Mouse (Mus musculus) forebrain, embryonic 16.5 days (tissue): ENCODE measurements around the gene Itga9. TPM values are rescaled to one million over a fixed set of nuclear protein-coding genes. Genes with fewer than 3 reads are reported as not detected.

ENCODE experiments used
- ATAC-seq: fragments of 200-750 bp; cut with Nextera tagmentation; 2 replicates; pipeline ENCODE4 v1.8.0; 2017; ENCODE audit warnings: mild to moderate bottlenecking, moderate library complexity
- H3K27ac ChIP-seq: fragments of 300-500 bp; sonication (generic); 2 replicates; pipeline ENCODE4 v1.5.1; 2014; ENCODE audit warnings: low read length, control low read depth
- H3K27me3 ChIP-seq: fragments of 300-500 bp; sonication (generic); replicated peaks from 2 replicates; pipeline ENCODE4 v1.6.1; 2014; ENCODE audit warnings: low read length; ENCODE audit not compliant: control insufficient read depth, insufficient read depth
- H3K36me3 ChIP-seq: fragments of 300-500 bp; sonication (generic); 2 replicates; pipeline ENCODE4 v1.6.1; 2014; ENCODE audit not compliant: control insufficient read depth, insufficient read depth
- H3K4me1 ChIP-seq: fragments of 300-500 bp; sonication (generic); replicated peaks from 2 replicates; pipeline ENCODE4 v1.6.1; 2014; ENCODE audit warnings: low read length; ENCODE audit not compliant: control insufficient read depth, insufficient read depth
- H3K4me2 ChIP-seq: fragments of 300-500 bp; sonication (generic); 2 replicates; pipeline ENCODE4 v1.6.1; 2014; ENCODE audit warnings: mild to moderate bottlenecking, low read length, control low read depth
- H3K4me3 ChIP-seq: fragments of 300-500 bp; sonication (generic); replicated peaks from 2 replicates; pipeline ENCODE4 v1.5.1; 2014; ENCODE audit warnings: mild to moderate bottlenecking, low read length, control low read depth
- H3K9ac ChIP-seq: fragments of 300-500 bp; sonication (generic); replicated peaks from 2 replicates; pipeline ENCODE4 v1.6.1; 2014; ENCODE audit warnings: low read depth, low read length, control low read depth
- H3K9me3 ChIP-seq: fragments of 300-500 bp; sonication (generic); 2 replicates; pipeline ENCODE4 v1.6.1; 2016; ENCODE audit warnings: low read length; ENCODE audit not compliant: control insufficient read depth
- WGBS: fragments of 180-500 bp; shearing (Covaris S2); extraction: QIAGEN DNeasy Blood & Tissue Kit; methylation state at CpG from one replicate; pipeline ENCODE4 v1.1.7; 2014; 5-methylcytosine and 5-hydroxymethylcytosine counted together
- polyA plus RNA-seq: library from polyadenylated mRNA; unstranded; fragments of >200 nt; fragmentation: Nextera tagmentation; extraction: Ambion mirVana; gene quantifications from 2 replicates; pipeline ENCODE4 v1.2.1, GENCODE M21; 2015

Gene Itga9
- polyA plus RNA-seq, 1 experiment from 2014 or later = 1.2 TPM

DNA sequence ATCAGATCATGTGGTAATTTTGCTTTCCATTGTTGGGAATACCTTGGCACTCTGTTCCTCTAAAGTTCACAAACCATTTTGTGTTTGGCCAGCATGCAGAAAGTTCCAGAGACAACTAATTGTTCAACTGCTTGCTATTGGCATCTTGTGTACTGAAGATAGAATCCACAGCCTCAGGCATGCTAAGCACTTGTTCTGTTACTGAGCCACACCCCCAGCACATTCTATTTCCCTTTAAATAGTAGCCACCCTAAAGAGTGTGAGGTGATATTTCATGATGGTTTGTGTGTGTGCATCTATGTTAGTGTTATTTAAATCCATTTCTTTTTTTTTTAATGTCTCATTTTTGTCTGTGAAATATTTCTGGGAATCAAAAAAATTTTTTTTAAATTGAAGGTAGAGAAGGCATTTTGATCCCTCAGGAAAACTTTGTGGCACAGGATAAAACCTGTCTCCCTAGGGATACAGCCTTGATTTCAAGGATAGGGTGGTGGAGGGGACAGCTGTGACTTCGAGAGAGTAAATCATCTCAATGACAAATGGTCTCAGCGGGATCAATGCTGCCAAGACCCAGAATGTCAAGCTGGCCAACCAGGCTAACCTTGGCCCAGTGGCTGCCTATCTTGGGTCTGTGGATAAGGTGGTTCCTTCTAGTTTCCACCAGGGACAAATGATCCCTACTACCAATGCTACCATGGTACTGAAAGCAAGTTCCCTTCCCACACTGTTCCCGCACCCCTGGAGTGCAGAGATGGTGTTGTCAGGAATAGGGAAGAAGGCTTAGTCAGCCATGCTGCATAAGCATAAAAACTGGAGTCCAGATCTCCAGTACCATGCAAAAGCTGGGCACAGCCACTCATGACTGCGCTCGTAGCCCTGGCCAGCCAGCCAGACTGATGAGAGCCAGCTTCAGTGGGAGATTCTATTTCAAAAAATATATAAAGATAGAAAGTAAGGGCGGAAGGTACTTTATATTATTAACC is 25.6 kb downstream of the Itga9 start:
- H3K27me3 ChIP-seq = no peaks in the 10 kb centered on the region
- no peaks in the 10 kb centered on the region for H3K4me1 ChIP-seq
- H3K27ac ChIP-seq = no peak overlapping the region
- no peak overlapping the region for H3K9ac ChIP-seq
- ATAC-seq = no peak
- no peak overlapping the region for H3K4me3 ChIP-seq
- H3K36me3 ChIP-seq = no peaks in the 10 kb centered on the region
- 83% methylated on average over 6 of the region's 6 CpGs for WGBS
- no peak overlapping the region for H3K4me2 ChIP-seq
- H3K9me3 ChIP-seq = no peaks in the 10 kb centered on the region

DNA sequence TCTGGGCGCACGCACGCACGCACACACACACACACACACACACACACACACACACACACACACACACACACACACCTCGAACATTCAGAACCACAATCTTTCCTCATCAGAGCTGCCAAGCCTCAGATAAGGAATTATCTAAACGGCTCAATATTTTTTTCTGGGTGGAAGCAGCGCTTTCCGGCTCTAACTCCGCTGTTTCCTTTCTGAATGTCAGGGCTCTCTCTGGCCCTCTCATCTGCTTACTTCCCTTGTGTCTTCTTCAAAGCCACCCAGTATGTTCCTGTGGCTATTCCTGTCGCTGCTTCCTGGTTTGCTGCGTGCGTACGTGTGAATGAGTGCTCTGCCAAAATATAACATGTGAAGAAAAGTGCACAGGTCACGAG is 26.3 kb downstream of the Itga9 start:
- H3K27me3 ChIP-seq = no peaks in the 10 kb centered on the region
- ATAC-seq = no peak
- H3K4me1 ChIP-seq = no peaks in the 10 kb centered on the region
- H3K4me3 ChIP-seq = no peak overlapping the region
- H3K4me2 ChIP-seq = no peak overlapping the region
- H3K27ac ChIP-seq = no peak overlapping the region
- no peaks in the 10 kb centered on the region for H3K9me3 ChIP-seq
- WGBS = 84% methylated on average over 14 of the region's 14 CpGs
- no peaks in the 10 kb centered on the region for H3K36me3 ChIP-seq
- no peak overlapping the region for H3K9ac ChIP-seq

DNA sequence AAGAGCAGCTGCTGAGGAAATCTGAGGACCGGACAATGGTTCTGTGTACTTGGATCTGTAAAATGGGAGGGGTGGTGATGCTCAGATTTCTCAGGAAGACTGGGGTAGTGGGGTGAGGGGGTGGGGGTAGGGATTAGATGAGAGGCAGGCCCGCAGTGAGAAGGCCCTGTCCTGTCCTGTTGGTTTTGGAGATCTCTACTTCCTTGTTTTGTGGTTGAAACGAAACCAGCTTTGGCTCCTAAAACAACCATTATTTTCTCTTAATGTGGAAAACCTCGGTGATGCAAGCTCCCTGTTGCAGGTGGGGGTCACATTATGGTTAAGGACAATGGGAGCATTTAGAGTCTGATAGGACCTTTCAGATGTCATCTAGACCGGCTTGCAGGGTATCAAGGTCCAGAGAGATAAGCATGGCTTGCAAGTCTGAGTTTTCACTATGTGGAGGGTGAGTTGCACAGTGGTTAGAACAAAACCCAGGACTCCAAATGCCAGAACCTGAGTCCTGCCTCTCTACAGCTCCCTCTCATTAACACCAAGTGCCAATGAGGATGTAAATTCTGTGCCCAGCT is 32.2 kb downstream of the Itga9 start:
- no peak for ATAC-seq
- Histone ChIP-seq H3K4me3 (no peak overlapping the region), H3K27me3 (no peaks in the 10 kb centered on the region), H3K4me1 (no peaks in the 10 kb centered on the region), H3K27ac (no peak overlapping the region), H3K36me3 (no peaks in the 10 kb centered on the region), H3K4me2 (no peak overlapping the region), H3K9me3 (peaks cover 4% of the 10 kb centered on the region), H3K9ac (no peak overlapping the region)
- WGBS = 87% methylated on average over 5 of the region's 5 CpGs

DNA sequence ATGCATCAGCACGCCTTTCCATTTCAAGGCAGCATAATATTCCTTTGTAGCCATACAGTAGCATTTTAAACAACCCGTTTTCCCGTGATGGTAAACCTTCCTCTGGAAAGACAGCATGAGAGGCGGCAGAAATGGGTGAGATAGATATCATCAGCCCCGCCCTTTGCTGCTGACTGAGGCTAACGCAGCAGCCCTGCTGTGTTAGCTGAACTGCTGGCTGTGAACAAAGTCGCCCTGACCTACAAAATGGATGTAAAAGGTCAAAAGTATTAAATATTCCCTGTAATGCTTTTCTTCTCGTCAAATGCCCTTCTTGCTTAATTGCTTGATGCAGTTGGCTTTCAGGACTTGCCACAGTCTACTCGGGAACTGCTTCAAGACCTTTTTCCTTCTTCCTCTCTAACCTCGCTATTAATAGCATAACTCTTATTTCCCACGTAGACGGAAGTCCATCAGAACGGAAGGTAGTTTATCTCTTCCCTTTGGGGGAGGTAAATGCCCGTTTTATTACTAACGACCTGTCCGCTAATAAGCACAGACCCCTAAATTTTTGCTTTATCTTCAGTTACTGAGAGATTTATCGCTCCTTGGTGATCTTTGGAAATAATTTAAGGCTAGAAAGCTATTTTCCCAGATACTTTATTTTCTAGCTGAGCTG is 39.3 kb downstream of the Itga9 start:
- Histone ChIP-seq H3K4me3 (no peak overlapping the region), H3K36me3 (no peaks in the 10 kb centered on the region), H3K4me2 (no peak overlapping the region), H3K9ac (no peak overlapping the region), H3K9me3 (no peaks in the 10 kb centered on the region), H3K4me1 (no peaks in the 10 kb centered on the region), H3K27me3 (no peaks in the 10 kb centered on the region), H3K27ac (no peak overlapping the region)
- 85% methylated on average over 17 of the region's 17 CpGs for WGBS
- no peak for ATAC-seq

DNA sequence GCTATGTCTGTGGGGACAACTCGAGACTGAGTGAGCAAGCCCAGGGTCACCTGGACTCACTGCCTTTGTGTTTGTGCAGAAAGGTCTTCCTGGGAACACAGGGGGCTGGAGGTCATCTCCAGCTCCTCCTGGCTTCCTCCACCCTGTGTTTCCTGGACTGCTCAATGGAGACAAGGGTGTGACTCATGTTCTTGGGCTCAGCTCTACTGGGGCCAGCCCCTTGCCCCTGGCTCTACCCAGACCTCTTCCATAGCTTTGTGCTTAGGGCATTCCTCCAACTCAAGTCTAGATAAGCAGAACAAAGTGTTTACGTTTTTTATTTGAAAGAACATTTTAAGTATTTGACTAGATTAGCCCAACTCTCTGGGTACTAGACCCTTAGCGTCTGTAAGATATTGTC is 41.0 kb downstream of the Itga9 start:
- H3K9me3 ChIP-seq = no peaks in the 10 kb centered on the region
- H3K27ac ChIP-seq = no peak overlapping the region
- ATAC-seq = no peak
- WGBS = 79% methylated on average over 3 of the region's 3 CpGs
- H3K36me3 ChIP-seq = no peaks in the 10 kb centered on the region
- no peak overlapping the region for H3K4me2 ChIP-seq
- no peak overlapping the region for H3K4me3 ChIP-seq
- no peaks in the 10 kb centered on the region for H3K4me1 ChIP-seq
- no peaks in the 10 kb centered on the region for H3K27me3 ChIP-seq
- H3K9ac ChIP-seq = no peak overlapping the region

DNA sequence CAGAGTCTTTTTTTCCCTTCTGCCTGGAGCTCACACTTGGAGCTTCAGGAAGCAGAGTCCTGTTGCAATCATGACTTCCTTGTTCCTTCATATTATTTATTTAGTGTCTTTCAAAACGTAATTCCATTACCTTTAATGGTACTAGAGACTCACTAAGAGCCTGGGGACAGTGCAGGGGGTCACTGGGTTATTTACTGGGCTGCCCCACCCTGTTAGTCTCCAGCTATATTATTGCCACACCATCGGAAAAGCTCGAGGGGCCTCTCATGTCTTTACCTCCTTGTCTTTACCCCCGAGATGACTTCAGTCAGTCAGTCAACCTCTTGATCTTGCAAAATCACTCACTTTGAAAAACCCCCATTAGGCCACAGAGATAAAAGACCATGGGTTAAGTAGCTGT is 44.5 kb downstream of the Itga9 start:
- no peak for ATAC-seq

DNA sequence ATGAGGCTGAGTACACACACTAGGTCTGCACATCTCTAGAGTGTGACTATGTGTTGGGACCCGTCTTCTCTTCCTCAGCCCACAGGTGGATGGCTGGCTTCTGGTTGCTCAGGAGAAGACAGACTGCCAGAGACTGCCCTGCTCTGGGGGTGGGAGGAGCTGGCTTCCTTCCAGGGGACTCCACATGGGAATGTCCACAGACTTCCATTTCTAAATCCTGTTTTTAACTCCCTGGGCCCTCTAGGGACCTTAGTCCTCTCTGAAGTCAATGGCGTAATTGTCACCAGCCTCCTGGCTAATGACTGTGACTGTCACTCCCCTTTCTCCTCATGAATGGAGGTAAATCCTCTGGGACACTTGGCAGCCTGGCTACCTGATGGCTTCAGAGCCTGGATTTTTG is 45.4 kb downstream of the Itga9 start:
- Histone ChIP-seq H3K9ac (no peak overlapping the region), H3K4me2 (no peak overlapping the region), H3K4me3 (no peak overlapping the region), H3K27me3 (no peaks in the 10 kb centered on the region), H3K36me3 (no peaks in the 10 kb centered on the region), H3K4me1 (no peaks in the 10 kb centered on the region), H3K27ac (no peak overlapping the region), H3K9me3 (no peaks in the 10 kb centered on the region)
- no peak for ATAC-seq
- WGBS = 40% methylated on average over 2 of the region's 2 CpGs

More for the DNA sequence above, 44.5 kb downstream of the Itga9 start:
- H3K9me3 ChIP-seq = no peaks in the 10 kb centered on the region
- H3K9ac ChIP-seq = no peak overlapping the region
- no peaks in the 10 kb centered on the region for H3K36me3 ChIP-seq
- H3K27ac ChIP-seq = no peak overlapping the region
- no peak overlapping the region for H3K4me2 ChIP-seq
- H3K4me1 ChIP-seq = no peaks in the 10 kb centered on the region
- no peak overlapping the region for H3K4me3 ChIP-seq
- no peaks in the 10 kb centered on the region for H3K27me3 ChIP-seq
- 60% methylated on average over 4 of the region's 4 CpGs for WGBS

DNA sequence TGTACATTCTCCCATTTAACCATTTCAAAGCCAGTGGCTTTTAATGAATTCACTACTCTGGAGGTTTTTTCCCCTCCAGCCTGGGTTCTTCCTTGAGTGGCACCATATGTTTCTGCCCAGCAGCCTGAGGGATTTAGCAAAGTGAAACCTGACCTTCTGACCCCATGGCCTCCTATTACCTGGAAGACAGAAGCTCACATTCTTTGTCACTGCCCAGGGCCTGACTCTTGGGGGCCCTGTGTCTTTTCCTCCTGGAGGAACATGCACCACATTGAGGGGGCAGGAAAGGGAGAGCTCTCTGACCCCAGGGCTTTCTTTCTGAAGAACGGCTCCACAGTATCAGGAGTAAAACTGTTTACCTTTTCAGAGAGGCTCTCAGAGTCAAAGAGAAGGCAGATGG is 46.9 kb downstream of the Itga9 start:
- Histone ChIP-seq H3K36me3 (no peaks in the 10 kb centered on the region), H3K27me3 (no peaks in the 10 kb centered on the region), H3K4me3 (no peak overlapping the region), H3K9me3 (no peaks in the 10 kb centered on the region), H3K4me1 (0 out of 2 replicates have a peak, but pooled peaks cover 2% of the 10 kb centered on the region), H3K4me2 (no peak overlapping the region), H3K9ac (no peak overlapping the region), H3K27ac (no peak overlapping the region)
- no peak for ATAC-seq
- WGBS = 62% methylated on average over 1 of the region's 1 CpGs

DNA sequence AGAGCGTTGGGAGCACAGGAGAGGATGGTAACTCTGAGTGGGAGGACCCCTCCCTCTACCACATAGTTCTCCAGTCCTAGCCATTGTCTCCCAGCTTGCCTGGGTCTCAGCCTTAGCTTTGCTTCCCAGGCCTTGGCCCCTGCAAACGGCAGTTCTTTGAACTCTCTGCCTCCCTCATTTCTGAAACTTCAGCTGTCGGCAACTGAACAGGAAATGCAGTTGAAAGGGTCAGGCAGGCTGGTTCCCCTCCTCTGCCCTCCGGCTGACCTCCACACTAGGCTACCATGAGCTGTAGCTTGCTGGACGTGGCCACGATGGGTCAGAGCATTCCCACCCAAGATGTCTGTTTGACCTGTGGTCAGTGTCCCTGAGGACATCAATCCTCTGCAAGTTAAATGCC is 48.5 kb downstream of the Itga9 start:
- Histone ChIP-seq H3K4me2 (no peak overlapping the region), H3K9me3 (no peaks in the 10 kb centered on the region), H3K4me3 (no peak overlapping the region), H3K9ac (no peak overlapping the region), H3K27me3 (no peaks in the 10 kb centered on the region), H3K36me3 (no peaks in the 10 kb centered on the region), H3K27ac (no peak overlapping the region), H3K4me1 (0 out of 2 replicates have a peak, but pooled peaks cover 2% of the 10 kb centered on the region)
- 64% methylated on average over 6 of the region's 6 CpGs for WGBS
- no peak for ATAC-seq
